Mouse (Mus musculus) lung, embryonic 16.5 days (tissue): ENCODE measurements around the gene Efs. TPM values are rescaled to one million over a fixed set of nuclear protein-coding genes. Genes with fewer than 3 reads are reported as not detected.

ENCODE experiments used
- ATAC-seq: fragments of 200-750 bp; cut with Nextera tagmentation; 2 replicates; pipeline ENCODE4 v1.8.0; 2017; ENCODE audit warnings: low read depth, mild to moderate bottlenecking, moderate library complexity
- H3K27ac ChIP-seq: fragments of 300-500 bp; sonication (generic); 2 replicates; pipeline ENCODE4 v1.5.1; 2014; ENCODE audit warnings: mild to moderate bottlenecking, control low read depth, low read length
- H3K27me3 ChIP-seq: fragments of 300-500 bp; sonication (generic); 2 replicates; pipeline ENCODE4 v1.6.1; 2014; ENCODE audit warnings: low read depth, low read length, mixed read lengths; ENCODE audit not compliant: control insufficient read depth, insufficient read depth
- H3K36me3 ChIP-seq: fragments of 300-500 bp; sonication (generic); 2 replicates; pipeline ENCODE4 v1.6.1; 2014; ENCODE audit warnings: low read length; ENCODE audit not compliant: control insufficient read depth, insufficient read depth
- H3K4me1 ChIP-seq: fragments of 300-500 bp; sonication (generic); replicated peaks from 2 replicates; pipeline ENCODE4 v1.6.1; 2014; ENCODE audit warnings: low read length, mixed read lengths; ENCODE audit not compliant: control insufficient read depth, insufficient read depth
- H3K4me2 ChIP-seq: fragments of 300-500 bp; sonication (generic); 2 replicates; pipeline ENCODE4 v1.6.1; 2014; ENCODE audit warnings: low read depth, low read length, control low read depth
- H3K4me3 ChIP-seq: fragments of 300-500 bp; sonication (generic); 2 replicates; pipeline ENCODE4 v1.5.1; 2014; ENCODE audit warnings: mild to moderate bottlenecking, low read length, control low read depth
- H3K9ac ChIP-seq: fragments of 300-500 bp; sonication (generic); 2 replicates; pipeline ENCODE4 v1.6.1; 2014; ENCODE audit warnings: low read length, control low read depth
- H3K9me3 ChIP-seq: fragments of 300-500 bp; sonication (generic); 2 replicates; pipeline ENCODE4 v1.6.1; 2016; ENCODE audit warnings: low read length; ENCODE audit not compliant: control insufficient read depth
- WGBS: fragments of 180-500 bp; shearing (Covaris S2); extraction: QIAGEN DNeasy Blood & Tissue Kit; methylation state at CpG from one replicate; pipeline ENCODE4 v1.1.7; 2014; 5-methylcytosine and 5-hydroxymethylcytosine counted together
- polyA plus RNA-seq: library from polyadenylated mRNA; unstranded; fragments of >200 nt; fragmentation: Nextera tagmentation; extraction: Ambion mirVana; gene quantifications from 2 replicates; pipeline ENCODE4 v1.2.1, GENCODE M21; 2015

Gene Efs
- polyA plus RNA-seq, 1 experiment from 2014 or later, result 26.0 TPM

- Histone ChIP-seq H3K4me2 (no peak overlapping the region), H3K27me3 (no peaks in the 10 kb centered on the region), H3K4me3 (no peak overlapping the region), H3K36me3 (no peaks in the 10 kb centered on the region), H3K9me3 (no peaks in the 10 kb centered on the region), H3K4me1 (no peaks in the 10 kb centered on the region; the same call in 1 of the 2 replicates), H3K9ac (no peak overlapping the region), H3K27ac (no peak overlapping the region)
- 52% methylated on average over 13 of the region's 13 CpGs for WGBS
- ATAC-seq, result no peak
These were observed 15.4 kb upstream of the Efs start for GRCm38 (mm10) chr14:54941024-54941978.

GRCm38 (mm10) chr14:54940176-54940530 lies 14.2 kb upstream of the Efs start:
- Histone ChIP-seq H3K4me3 (no peak overlapping the region), H3K4me1 (no peaks in the 10 kb centered on the region; the same call in 1 of the 2 replicates), H3K9ac (no peak overlapping the region), H3K36me3 (no peaks in the 10 kb centered on the region), H3K9me3 (no peaks in the 10 kb centered on the region), H3K4me2 (no peak overlapping the region), H3K27ac (no peak overlapping the region), H3K27me3 (no peaks in the 10 kb centered on the region)
- WGBS, result 69% methylated on average over 3 of the region's 3 CpGs
- ATAC-seq, result no peak

GRCm38 (mm10) chr14:54939434-54940175 lies 13.7 kb upstream of the Efs start:
- Histone ChIP-seq H3K27ac (no peak overlapping the region), H3K4me1 (no peaks in the 10 kb centered on the region; the same call in 1 of the 2 replicates), H3K4me2 (no peak overlapping the region), H3K9ac (peak overlapping the region; percentile 17; the same call in 1 of the 2 replicates), H3K36me3 (no peaks in the 10 kb centered on the region), H3K9me3 (no peaks in the 10 kb centered on the region), H3K4me3 (no peak overlapping the region), H3K27me3 (no peaks in the 10 kb centered on the region)
- peak; percentile 80 for ATAC-seq
- 33% methylated on average over 12 of the region's 12 CpGs for WGBS

GRCm38 (mm10) chr14:54938431-54939219 lies 12.7 kb upstream of the Efs start:
- Histone ChIP-seq H3K9me3 (no peaks in the 10 kb centered on the region), H3K9ac (0 out of 2 replicates have a peak overlapping the region, but pooled peaks have one; percentile 15), H3K4me3 (no peak overlapping the region), H3K27ac (no peak overlapping the region), H3K4me1 (no peaks in the 10 kb centered on the region; the same call in 1 of the 2 replicates), H3K36me3 (no peaks in the 10 kb centered on the region), H3K4me2 (no peak overlapping the region), H3K27me3 (no peaks in the 10 kb centered on the region)
- ATAC-seq, result no peak
- 71% methylated on average over 15 of the region's 15 CpGs for WGBS

GRCm38 (mm10) chr14:54937361-54938182 lies 11.6 kb upstream of the Efs start:
- no peak overlapping the region for H3K9ac ChIP-seq
- H3K9me3 ChIP-seq, result no peaks in the 10 kb centered on the region
- ATAC-seq, result no peak
- no peak overlapping the region for H3K27ac ChIP-seq
- no peaks in the 10 kb centered on the region for H3K36me3 ChIP-seq
- H3K4me1 ChIP-seq, result peaks cover 3% of the 10 kb centered on the region; the same call in 1 of the 2 replicates
- H3K27me3 ChIP-seq, result no peaks in the 10 kb centered on the region
- no peak overlapping the region for H3K4me3 ChIP-seq
- H3K4me2 ChIP-seq, result no peak overlapping the region
- 85% methylated on average over 16 of the region's 16 CpGs for WGBS

- Histone ChIP-seq H3K36me3 (no peaks in the 10 kb centered on the region), H3K27ac (no peak overlapping the region), H3K4me1 (peaks cover 3% of the 10 kb centered on the region; the same call in 1 of the 2 replicates), H3K9me3 (no peaks in the 10 kb centered on the region), H3K4me2 (no peak overlapping the region), H3K9ac (no peak overlapping the region), H3K27me3 (no peaks in the 10 kb centered on the region), H3K4me3 (no peak overlapping the region)
- ATAC-seq, result no peak
- WGBS, result 48% methylated on average over 6 of the region's 6 CpGs
These were observed 10.9 kb upstream of the Efs start for GRCm38 (mm10) chr14:54936831-54937160.

- Histone ChIP-seq H3K4me2 (no peak within 1 kb of the TSS), H3K27ac (no peak within 1 kb of the TSS), H3K9me3 (no peaks in the 10 kb centered on the region), H3K36me3 (no peaks in the 10 kb centered on the region), H3K27me3 (no peaks in the 10 kb centered on the region), H3K4me3 (no peak within 1 kb of the TSS), H3K4me1 (peaks cover 3% of the 10 kb centered on the region; the same call in 1 of the 2 replicates), H3K9ac (0 out of 2 replicates have a peak within 1 kb of the TSS, but pooled peaks have one; percentile 4)
- WGBS, result 36% methylated on average over 8 of the region's 8 CpGs
- no peak for ATAC-seq
These were observed 10.2 kb upstream of the Efs start, which contains the start of gene Cmtm5 for GRCm38 (mm10) chr14:54935904-54936830. Gene Cmtm5, plus strand, starts transcription at chr14:54936261.
